Mouse (Mus musculus) E14TG2a.4 (cell line): ENCODE measurements around the gene Pde6b.

Experiments
- H3K27me3 ChIP-seq: 2 replicates; pipeline ENCODE4 v1.6.1; 2014; ENCODE audit warnings: low read length, control low read depth; ENCODE audit not compliant: insufficient read depth
- H3K36me3 ChIP-seq: 2 replicates; pipeline ENCODE4 v1.6.1; 2014; ENCODE audit warnings: low read length, control low read depth; ENCODE audit not compliant: insufficient read depth
- H3K4me1 ChIP-seq: replicated peaks from 2 replicates; pipeline ENCODE4 v1.6.1; 2014; ENCODE audit warnings: low read depth, low read length, control low read depth
- H3K4me3 ChIP-seq: replicated peaks from 2 replicates; pipeline ENCODE4 v1.5.1; 2014; ENCODE audit warnings: mild to moderate bottlenecking, low read length
- H3K9me3 ChIP-seq: 2 replicates; pipeline ENCODE4 v1.6.1; 2014; ENCODE audit warnings: low read length, control low read depth
- CTCF ChIP-seq: conservative IDR thresholded peaks from 2 replicates; pipeline ENCODE4 v1.5.1; 2014; ENCODE audit warnings: low read length
- NANOG ChIP-seq: IDR thresholded peaks from 2 replicates; pipeline ENCODE4 v1.6.1; 2014; ENCODE audit warnings: borderline replicate concordance, low read length, mixed read lengths
- POU5F1 ChIP-seq: IDR thresholded peaks from 2 replicates; pipeline ENCODE4 v1.6.1; 2014; ENCODE audit warnings: low read length, borderline replicate concordance

Pde6b gene

GRCm38 (mm10) chr5:108414711-108415110 lies 26.5 kb downstream of the Pde6b start:
- Histone ChIP-seq H3K4me1 (0 out of 2 replicates have a peak, but pooled peaks cover 3% of the 10 kb centered on the region), H3K27me3 (no peaks in the 10 kb centered on the region), H3K36me3 (no peaks in the 10 kb centered on the region), H3K9me3 (no peaks in the 10 kb centered on the region), H3K4me3 (no peak overlapping the region)
- TF ChIP-seq CTCF (no peak), POU5F1 (no peak), NANOG (no peak)

- TF ChIP-seq NANOG (no peak), POU5F1 (no peak), CTCF (no peak)
Observed at GRCm38 (mm10) chr5:108422741-108423140, 34.5 kb downstream of the Pde6b start.

GRCm38 (mm10) chr5:108423427-108423826 lies 35.2 kb downstream of the Pde6b start:
- Histone ChIP-seq H3K27me3 (no peaks in the 10 kb centered on the region), H3K9me3 (no peaks in the 10 kb centered on the region), H3K4me3 (no peak overlapping the region), H3K4me1 (no peaks in the 10 kb centered on the region), H3K36me3 (no peaks in the 10 kb centered on the region)
- no peak for TF ChIP-seq CTCF
- TF ChIP-seq NANOG: no peak
- TF ChIP-seq POU5F1: no peak

More at GRCm38 (mm10) chr5:108422741-108423140, 34.5 kb downstream of the Pde6b start:
- H3K27me3 ChIP-seq: no peaks in the 10 kb centered on the region
- H3K4me3 ChIP-seq: no peak overlapping the region
- no peaks in the 10 kb centered on the region for H3K4me1 ChIP-seq
- H3K36me3 ChIP-seq: no peaks in the 10 kb centered on the region
- no peaks in the 10 kb centered on the region for H3K9me3 ChIP-seq

GRCm38 (mm10) chr5:108427186-108427585 lies 39.0 kb downstream of the Pde6b start:
- TF ChIP-seq CTCF: peak; percentile 89
- no peak for TF ChIP-seq POU5F1
- no peak for TF ChIP-seq NANOG
- H3K9me3 ChIP-seq: no peaks in the 10 kb centered on the region
- no peak overlapping the region for H3K4me3 ChIP-seq
- no peaks in the 10 kb centered on the region for H3K27me3 ChIP-seq
- H3K36me3 ChIP-seq: peaks cover 34% of the 10 kb centered on the region
- peaks cover 5% of the 10 kb centered on the region; the same call in 1 of the 2 replicates for H3K4me1 ChIP-seq

GRCm38 (mm10) chr5:108431196-108431595 lies 43.0 kb downstream of the Pde6b start:
- Histone ChIP-seq H3K36me3 (peaks cover 43% of the 10 kb centered on the region), H3K4me3 (no peak overlapping the region), H3K4me1 (peaks cover 23% of the 10 kb centered on the region), H3K27me3 (0 out of 2 replicates have a peak, but pooled peaks cover under 1% of the 10 kb centered on the region), H3K9me3 (no peaks in the 10 kb centered on the region)
- TF ChIP-seq CTCF (no peak), POU5F1 (no peak), NANOG (no peak)

GRCm38 (mm10) chr5:108433804-108434587 lies 45.8 kb downstream of the Pde6b start, which contains the start of gene Atp5k:
Atp5k (minus strand) TSS chr5:108434448.
- peaks cover 7% of the 10 kb centered on the region; the same call in 1 of the 2 replicates for H3K27me3 ChIP-seq
- H3K4me1 ChIP-seq: peaks cover 23% of the 10 kb centered on the region
- peak within 1 kb of the TSS; percentile 88 for H3K4me3 ChIP-seq
- H3K36me3 ChIP-seq: peaks cover 40% of the 10 kb centered on the region
- TF ChIP-seq NANOG (no peak), CTCF (peak; percentile 79)
- no peaks in the 10 kb centered on the region for H3K9me3 ChIP-seq

GRCm38 (mm10) chr5:108436101-108436500 lies 47.9 kb downstream of the Pde6b start:
- TF ChIP-seq CTCF (no peak), NANOG (no peak), POU5F1 (no peak)
- Histone ChIP-seq H3K27me3 (peaks cover 7% of the 10 kb centered on the region; the same call in 1 of the 2 replicates), H3K4me3 (no peak overlapping the region), H3K4me1 (peaks cover 27% of the 10 kb centered on the region), H3K36me3 (peaks cover 21% of the 10 kb centered on the region), H3K9me3 (no peaks in the 10 kb centered on the region)

GRCm38 (mm10) chr5:108446973-108447372 lies 58.8 kb downstream of the Pde6b start:
- H3K4me3 ChIP-seq: no peak overlapping the region
- no peaks in the 10 kb centered on the region for H3K9me3 ChIP-seq
- no peaks in the 10 kb centered on the region for H3K36me3 ChIP-seq
- peaks cover 20% of the 10 kb centered on the region for H3K4me1 ChIP-seq
- no peak for TF ChIP-seq POU5F1
- no peak for TF ChIP-seq NANOG
- no peak for TF ChIP-seq CTCF
- peaks cover 41% of the 10 kb centered on the region for H3K27me3 ChIP-seq

GRCm38 (mm10) chr5:108447857-108448256 lies 59.7 kb downstream of the Pde6b start:
- H3K27me3 ChIP-seq: peaks cover 46% of the 10 kb centered on the region
- TF ChIP-seq POU5F1 (no peak), NANOG (no peak), CTCF (no peak)
- H3K4me1 ChIP-seq: peaks cover 20% of the 10 kb centered on the region
- H3K9me3 ChIP-seq: no peaks in the 10 kb centered on the region
- H3K4me3 ChIP-seq: peak overlapping the region; percentile 77
- no peaks in the 10 kb centered on the region for H3K36me3 ChIP-seq
